Mouse (Mus musculus): ENCODE measurements around the gene Cbx8. TPM values are rescaled to one million over a fixed set of nuclear protein-coding genes. Genes with fewer than 3 reads are reported as not detected.

Cbx8 gene
- total RNA-seq, 4 experiments from 2014 or later: 3.6 to 4.9 (median 4.6) TPM

DNA sequence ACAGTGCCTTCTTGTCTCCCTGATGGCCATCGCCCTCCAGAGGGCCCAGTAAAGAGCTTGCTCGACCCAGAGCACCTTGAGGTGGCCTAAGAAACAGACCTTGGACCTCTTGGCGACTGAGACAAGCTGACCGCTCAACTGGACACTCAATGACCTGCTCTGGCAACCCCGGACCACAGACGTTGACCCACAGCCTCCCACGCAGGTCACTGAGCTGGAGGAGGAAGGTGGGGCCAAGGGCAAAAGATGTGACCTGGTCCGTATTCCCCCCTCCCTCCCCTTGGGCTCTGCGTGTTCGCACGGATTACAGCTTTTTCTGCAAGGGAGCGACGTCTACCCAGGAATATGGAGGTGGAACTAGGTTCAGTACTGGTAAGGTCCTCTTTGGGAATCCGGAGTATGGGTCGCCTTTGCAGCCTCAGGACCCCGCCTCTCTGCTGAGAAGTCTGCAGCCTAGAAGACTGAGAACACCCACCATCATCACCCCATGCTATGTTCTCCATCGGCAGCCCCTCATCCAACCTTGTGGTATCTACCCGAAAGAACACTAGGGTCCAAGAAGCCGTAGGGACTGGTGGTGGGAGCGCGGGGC, 5.6 kb downstream of the Cbx8 start:
- DNase-seq (ENCODE audit: low spot score): no peak

DNA sequence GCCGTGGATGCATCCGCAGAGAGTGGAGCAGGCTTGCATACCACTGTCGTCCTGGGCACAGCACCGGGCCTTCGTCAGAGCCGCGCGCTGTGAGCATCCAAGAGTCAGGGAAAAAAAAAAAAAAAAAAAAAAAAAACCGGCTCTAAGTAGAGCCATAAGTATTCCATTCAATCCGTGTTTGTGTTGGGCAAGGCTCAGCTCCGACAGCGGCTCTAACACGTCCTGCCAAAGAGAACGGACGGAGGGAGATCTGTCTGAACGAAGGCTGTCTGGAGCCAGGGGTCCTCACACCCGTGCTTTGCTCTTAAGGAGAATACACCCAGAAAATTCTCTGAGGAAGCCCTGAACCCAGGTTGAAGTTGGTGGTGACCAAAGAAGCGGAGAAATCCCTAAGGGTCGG, 6.1 kb downstream of the Cbx8 start:
- DNase-seq (ENCODE audit: low spot score): no peak

DNA sequence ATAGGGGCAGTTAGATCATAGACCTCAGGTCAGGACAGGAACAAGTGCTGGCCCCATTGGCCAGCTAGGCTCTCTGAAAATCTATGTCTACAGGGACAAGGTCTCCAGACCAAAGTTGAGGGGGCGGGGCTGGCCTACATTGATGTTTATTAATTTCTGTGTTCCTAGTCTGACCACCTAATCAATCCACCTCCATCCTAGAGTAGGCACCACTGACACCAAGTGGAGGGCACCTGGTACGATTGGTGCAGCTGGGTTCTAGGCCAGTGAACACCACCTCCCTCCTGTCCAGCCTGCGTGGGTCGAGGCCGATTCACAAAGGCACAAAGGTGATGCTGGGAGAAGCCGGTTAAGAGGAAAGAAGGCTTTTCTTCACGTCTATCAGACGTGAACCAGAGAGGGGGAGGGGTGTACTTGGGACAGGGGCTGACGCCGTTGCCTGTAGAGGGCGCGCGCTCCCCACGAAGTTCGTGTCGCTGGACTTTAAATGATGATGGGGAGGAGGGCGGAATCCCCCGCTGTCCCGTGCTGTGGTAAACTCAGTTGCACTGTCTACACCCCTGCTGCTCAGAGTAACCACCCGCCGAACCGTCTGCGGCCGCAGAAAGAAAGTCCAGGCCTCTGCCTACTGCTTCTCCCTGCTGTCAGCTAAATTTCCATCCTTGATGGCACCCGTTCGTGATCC, 6.8 kb downstream of the Cbx8 start:
- DNase-seq (ENCODE audit: low spot score): peak; percentile 81

DNA sequence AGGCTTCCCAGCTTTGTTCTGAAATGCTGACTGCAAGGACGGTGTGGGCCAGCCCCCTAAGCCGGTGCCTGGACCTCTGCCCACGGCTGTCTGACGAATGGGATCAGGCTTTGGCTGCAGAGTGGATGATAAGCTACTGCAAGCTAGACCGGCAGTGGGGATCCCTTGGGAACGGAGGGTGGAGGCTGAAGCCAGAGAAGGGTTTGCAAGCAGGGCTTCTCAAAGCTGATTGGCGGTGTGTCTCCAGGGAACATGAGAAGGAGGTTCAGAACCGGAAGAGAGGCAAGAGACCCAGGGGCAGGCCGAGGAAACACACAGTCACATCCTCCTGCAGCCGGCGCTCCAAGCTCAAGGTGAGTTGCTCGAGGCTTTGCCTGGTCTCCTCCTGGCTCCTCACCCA, 14.6 kb downstream of the Cbx8 start:
- DNase-seq (ENCODE audit: low spot score): peak; percentile 60

DNA sequence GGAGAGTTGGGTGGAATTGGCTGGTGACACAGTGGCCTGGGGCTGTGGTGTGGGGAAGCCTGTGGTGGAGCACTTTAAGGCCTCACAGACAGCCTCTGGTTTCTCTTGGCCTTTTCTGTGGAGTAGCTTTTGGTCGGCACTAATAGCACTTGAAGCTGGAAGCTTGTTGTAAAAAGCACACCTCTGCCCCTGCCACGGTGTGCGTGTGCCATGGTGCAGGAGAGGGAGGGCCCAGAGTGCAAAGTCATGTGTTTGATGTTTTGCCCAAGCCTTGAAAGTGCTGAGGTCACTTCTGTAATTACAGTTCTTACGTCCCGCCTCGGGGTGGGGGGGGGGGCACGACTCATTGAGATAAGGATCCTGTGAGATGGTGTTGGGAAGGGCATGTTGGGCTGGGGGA, 16.5 kb downstream of the Cbx8 start:
- no peak for DNase-seq (ENCODE audit: low spot score)

DNA sequence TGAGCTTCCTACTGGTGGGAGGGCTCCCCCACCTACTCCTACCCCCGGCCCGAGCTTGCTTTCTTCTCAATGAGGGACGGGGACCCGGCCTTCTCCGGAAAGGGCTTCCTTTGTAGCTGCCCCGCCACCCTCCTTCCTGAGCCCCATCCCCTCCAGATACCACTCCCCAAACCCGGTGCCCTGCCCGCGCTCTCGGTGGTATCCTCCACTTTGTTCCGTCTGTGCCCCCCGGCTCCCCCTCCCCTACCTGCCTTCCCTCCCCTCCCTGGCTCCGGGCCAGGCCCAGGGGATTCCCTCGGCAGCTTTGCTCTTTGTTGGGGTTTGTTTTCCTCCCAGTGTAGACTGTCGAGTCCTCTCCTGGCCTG, 17.2 kb downstream of the Cbx8 start:
- DNase-seq (ENCODE audit: low spot score): no peak

DNA sequence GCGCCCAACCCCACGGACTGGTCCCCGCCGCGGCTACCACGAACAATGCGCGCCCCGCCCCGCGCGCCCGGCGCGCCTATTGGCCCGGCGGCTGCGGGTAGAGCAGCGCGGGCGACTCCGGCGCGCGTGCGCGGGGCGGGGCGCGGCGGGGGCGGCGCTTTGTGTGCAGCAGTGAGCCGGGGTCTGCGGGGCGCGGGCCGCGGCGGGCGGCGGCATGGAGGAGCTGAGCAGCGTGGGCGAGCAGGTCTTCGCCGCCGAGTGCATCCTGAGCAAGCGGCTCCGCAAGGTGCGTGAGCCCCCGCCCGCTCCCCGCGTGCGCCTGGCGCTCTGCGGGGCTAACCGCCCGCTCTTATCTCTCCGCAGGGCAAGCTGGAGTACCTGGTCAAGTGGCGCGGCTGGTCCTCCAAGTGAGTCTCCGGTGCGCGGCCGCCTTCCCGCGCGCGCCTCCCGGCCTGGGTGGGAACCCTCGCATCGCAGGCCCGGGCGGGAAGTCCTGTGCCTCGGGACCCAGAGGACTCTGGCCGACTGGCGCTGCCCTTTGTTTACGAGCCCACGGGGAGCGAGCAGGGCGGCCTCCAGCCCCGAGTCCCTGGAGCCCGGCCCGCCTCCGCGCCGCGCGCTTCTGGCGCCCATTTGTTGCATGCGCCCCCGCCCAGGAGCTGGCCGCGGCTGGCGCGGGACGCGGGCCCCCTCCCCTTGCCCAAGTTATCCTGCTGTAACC, 17.7 kb downstream of the Cbx8 start, which contains the start of gene Cbx2:
Cbx2 (plus strand) TSS at position 68 of the 721 bp plus-strand sequence.
- peak; percentile 78 for DNase-seq (ENCODE audit: low spot score)

DNA sequence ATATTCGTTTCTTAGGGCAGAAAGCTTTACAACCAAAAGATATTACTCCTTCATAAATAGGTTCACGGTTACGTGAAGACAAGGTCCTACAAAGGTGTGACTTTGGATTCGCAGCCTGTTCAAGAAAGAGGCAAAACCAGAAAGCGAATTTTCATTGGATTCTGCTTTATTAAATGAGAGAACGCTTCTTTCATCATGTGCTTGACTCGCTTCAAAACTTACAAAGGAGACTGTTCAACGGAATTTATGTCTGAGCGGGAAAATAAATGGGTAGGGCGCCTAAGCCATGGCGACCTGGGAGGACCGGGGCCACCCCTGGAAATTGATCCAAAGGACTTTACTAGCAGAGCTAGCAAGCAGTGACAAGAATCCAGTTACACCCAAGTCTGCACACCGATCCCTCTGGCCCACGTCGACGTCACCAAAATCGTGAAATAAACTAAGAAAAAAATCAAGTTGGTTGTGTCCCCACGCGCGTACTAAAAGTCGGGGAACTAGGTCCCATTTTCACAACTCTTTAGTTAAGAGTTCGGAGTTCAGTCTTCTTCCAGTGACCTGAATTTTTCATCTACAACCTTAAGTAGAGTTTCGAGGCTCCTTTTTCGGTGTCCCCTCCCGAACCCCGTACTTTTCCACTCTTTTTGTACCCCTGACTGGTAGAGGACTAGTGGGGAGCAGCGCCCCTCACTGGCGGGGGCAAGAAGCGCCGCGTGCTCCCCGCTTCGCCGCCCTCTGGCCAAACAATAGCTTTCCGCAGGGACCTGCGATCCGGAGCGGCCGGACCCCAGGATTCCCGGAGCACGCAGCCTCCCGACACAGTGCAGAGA, 18.5 kb downstream of the Cbx8 start:
- DNase-seq (ENCODE audit: low spot score): no peak

DNA sequence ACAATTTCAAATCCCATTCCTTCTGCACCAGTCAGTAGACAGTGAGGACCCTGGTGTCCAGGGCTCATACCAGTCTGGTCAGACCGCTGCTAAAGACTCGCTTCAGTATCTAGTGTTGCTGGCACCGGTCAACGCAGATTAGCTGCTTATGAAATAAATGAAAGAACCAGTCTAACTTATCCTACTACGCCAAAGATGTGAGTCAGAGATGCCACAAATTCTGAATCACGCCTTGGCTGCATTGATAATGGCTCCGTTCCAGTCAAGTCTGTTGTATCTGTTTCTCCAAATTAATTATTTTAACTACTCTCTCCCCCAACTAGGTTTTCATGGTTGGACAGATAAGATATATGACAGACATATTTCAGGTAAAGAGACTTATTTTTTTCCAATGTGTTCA, 19.6 kb downstream of the Cbx8 start:
- DNase-seq (ENCODE audit: low spot score): no peak

DNA sequence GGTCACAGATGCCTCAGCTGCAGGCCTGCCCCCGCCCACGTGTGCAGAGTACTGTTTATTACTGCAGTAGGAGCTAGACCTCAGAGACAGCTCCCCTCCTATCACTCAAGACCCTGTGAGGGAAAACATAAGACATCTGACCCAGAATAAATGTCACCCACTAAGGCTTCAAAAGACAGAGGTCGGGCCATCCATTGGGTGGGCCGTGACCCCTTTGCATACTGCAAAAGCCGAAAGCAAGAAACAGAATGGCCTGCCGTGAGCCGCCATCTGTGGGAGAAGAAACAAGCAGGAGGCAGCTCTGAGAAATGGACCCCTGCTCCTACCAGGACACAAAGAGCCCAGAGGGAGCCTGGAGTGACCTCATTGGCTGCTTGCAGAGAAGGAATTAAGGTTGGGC, 23.3 kb downstream of the Cbx8 start:
- no peak for DNase-seq (ENCODE audit: low spot score)

DNA sequence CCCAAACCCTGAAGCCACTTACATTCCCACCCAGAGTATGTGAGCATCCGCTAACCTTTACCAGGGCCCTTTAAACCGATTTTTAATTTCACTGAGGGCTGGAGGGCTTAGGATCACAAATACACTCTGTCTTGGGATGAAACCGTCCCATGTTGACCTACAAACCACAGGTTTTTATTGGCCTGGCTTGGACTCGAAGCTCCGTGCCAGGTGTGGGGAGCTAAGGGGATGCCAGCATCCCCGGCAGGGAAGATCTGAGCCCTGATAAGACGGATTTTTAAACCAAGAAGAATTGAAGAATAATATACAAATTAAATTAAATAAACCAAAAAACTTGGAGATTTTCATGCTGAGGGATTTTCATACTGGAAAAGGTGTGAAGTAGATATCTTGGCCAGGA, 26.3 kb downstream of the Cbx8 start:
- no peak for DNase-seq (ENCODE audit: low spot score)

DNA sequence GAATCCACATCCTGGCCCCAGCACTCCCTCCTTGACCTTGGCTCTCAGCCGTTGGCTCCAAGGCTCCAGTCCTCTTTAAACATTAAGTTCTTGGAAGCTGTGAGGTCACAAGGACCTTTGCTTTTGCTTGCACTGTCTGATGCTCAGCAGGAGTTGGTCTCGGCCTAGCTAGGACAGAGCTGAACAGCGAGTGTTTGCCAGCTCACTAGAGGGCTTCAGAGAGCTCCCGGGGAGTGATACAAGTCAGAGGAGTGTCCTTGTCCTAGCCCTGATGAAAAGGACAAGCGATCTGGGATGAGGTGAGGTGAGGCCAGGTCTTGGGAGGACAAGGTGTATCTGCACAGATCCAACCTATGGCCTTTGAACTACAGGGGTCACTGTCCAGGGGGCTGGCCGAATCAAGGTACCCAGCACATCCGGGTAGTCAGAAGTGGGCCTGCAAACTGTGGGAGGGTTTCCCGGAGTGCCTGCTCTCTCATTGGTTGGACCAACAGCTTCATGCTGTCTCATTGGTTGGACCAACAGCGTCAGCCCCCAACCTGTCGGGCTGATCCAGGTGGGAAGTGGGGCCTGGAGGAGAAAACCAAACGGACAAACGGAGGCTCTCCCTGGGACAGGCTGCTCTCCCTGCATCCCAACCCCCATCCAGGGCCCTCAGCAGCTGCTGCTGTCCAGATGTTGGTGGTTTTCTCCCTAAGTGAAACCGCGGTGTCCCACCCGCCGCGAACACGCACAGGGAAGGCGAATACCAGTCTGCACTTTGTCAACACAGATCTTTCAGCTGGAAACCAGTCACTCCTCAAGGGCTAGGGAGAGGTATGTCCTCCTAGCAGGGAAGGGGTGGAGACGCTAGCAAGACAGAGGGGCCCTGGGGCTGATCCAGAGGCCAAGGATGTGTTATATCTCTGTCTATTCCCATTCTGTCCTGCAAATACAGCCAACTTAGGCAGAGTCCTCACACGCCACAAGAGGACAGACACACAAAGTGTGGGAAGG, 33.0 kb downstream of the Cbx8 start:
- no peak for DNase-seq (ENCODE audit: low spot score)

DNA sequence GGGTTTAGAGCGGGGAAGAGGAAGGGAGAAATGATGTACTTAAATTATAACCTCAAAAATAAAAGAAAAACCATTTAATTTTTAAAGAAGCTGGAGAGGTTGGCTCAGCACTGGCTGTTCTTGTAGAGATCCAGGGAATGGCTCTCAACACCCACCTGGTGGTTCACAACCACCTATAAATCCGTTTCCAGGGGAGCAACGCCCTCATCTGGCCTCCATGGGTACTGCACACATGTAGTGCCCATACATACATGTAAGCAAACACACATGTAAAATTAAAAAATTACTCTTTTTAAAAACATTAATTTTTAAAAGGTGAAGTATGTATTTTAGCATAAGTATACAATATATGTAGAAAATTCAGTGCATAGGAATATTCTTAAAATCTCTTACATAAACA, 34.3 kb downstream of the Cbx8 start:
- no peak for DNase-seq (ENCODE audit: low spot score)

DNA sequence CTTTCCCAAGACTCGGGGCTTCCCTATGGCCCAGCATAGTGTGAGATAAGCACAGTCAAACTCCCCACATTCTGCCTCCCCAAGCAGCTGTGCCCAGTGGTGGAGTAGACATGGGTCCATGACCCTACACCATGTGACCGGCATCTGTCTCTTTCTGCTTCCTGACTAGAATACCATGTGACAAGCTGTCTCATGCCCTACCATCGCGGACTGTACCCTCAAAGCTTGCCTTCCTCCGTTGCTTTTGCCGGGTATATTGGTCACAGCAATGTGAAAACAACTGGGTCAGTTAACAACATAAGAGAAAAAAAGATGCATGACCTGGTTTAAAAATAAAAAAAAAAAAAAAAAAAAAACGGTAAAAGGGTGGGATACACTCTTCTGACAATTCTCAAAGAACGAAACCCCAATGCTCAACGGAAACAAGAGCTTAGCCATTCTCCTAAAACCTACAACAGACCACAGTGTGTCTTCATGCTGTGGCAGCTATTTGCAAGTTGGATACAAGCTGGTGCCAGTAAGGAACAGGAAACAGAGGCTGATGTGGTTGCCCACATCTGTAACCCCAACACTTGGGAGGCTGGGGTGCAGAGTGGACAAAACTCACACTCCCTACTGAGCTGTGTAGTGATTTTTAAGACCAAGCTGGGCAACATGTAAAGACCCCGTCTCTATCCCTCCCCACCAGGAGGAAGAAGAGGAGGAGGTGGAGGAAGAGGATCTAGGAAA, 35.1 kb downstream of the Cbx8 start:
- DNase-seq (ENCODE audit: low spot score): no peak

DNA sequence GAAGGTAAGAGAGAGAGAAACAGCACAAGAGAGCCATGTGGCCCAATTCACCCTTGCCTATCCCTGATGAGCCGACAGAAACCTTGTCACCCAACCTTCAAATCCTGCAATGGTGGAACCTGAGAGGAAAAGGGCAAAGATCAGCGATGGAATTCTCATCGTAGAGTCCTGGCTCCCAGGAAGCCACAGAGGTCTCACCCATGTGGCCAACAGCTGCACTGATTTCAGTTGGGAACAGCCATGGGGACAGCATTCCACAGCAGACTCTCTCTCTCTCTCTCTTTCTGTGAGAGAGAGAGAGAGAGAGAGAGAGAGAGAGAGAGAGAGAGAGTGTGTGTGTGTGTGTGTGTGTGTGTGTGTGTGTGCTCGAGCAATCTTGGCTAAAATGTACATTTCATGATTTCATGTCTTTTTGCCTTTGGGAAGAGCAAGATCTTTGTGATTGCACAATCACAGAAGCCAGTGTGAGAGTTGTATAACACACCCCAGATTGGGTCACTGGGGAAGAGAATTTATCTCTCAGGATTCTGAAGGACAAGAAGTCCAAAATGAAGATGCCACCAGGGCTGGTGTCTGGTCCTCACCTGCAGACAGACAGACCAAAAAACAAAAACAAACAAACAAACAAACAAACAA, 39.2 kb downstream of the Cbx8 start:
- no peak for DNase-seq (ENCODE audit: low spot score)

DNA sequence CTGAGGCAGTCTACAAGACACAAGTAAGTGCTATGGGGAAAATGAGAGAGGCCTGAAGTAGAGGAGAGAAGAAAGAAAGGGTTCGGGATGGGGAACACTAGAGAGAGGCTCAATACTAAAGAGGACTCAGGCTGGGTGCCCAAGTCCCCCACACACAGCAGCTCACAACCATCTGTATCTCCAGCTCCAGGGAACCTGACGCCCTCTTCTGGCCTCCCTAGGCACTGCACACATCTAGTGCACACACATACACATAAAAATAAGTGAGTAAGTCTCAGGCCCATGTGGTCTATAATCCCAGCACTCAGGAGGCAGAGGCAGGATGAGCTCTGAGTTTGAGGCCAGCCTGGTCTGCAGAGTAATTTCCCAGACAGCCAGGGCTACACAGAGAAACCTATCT, 39.9 kb downstream of the Cbx8 start:
- DNase-seq (ENCODE audit: low spot score): no peak

DNA sequence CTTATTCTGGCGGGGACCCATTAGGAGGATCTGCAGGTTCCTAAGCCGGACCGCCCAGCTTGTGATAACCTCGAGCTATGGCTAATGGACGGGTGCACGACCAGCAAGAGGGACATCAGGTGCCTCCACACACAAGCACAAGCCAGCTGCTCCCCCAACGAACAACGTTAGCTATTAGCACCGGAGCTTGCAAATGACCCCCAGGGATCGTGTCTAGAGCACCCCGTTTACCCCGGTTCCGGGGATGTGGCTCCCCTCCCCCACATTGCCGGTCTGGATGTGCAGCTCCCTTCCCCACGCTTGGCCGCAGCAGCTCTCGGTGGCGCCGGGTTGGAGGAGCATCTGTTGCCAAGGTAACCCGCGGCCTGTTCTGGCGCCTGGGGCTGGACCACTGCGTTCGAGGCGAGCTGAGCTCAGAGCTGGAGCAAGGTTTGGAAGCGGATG, 41.4 kb downstream of the Cbx8 start:
- DNase-seq (ENCODE audit: low spot score): no peak

DNA sequence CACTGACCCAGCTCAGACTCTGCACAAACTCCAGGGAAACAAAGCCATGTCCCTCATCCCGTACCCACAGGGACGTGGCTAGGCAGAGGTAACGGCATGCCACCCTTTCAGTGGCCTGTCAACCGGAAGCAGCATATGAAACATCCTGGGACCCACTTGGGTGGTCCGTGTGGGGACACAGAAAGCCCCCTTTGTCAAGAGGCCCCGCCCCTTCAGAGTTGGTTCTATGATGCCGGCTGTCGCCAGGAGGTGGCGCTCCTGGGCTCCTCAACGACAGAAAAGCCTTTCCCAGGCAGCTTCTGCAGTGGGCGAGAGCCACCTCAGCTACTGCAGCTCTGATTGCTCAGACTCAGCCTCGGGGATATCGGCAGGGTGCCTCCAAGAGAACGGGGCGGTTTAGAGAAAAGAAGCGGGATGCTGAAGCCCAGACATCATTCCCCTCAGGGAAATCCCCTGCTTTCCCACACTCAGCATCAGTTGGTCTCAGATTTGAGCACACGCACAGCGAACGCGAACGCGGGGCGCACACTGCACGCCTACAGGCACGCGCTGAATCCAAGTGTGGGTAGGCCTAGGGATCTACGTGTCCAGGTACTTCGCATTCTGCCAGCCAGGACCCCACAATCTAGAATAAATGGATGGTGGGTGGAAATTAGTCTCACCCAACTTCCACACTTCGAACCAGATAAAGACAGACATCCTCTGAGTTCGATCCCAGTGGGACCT, 42.1 kb downstream of the Cbx8 start:
- peak; percentile 50 for DNase-seq (ENCODE audit: low spot score)

DNA sequence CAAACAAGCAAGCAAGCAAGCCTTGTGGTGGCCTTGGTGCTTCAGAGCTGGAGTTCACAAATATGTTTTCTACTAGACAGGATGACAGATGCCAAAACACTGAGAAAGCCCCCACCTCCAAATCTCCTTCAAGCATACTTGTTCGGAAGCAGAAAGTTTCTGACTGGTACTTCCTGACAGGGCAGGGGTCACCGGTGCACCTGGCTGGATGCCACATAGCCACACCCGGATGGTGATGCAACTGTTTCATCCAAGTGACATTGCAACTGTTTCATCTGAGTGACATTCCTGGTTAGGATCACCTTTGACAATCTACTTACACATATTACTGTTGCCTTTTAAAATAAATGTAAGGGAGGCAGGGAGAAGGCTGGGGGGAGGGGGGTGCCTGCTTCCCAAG, 43.6 kb downstream of the Cbx8 start:
- DNase-seq (ENCODE audit: low spot score): no peak

Data from heart, adult 8-10 months (tissue).